Mouse (Mus musculus) neural tube, embryonic 15.5 days (tissue): ENCODE measurements around the gene Morn3. TPM values are rescaled to one million over a fixed set of nuclear protein-coding genes. Genes with fewer than 3 reads are reported as not detected.

Experiments
- ATAC-seq: fragments of 200-750 bp; cut with Nextera tagmentation; 2 replicates; pipeline ENCODE4 v1.8.0; 2017; ENCODE audit warnings: mild to moderate bottlenecking, moderate TSS enrichment, moderate library complexity; ENCODE audit not compliant: low FRiP score
- H3K27ac ChIP-seq: fragments of 300-500 bp; sonication (generic); replicated peaks from 2 replicates; pipeline ENCODE4 v1.5.1; 2015; ENCODE audit warnings: mild to moderate bottlenecking, inconsistent platforms
- H3K27me3 ChIP-seq: fragments of 300-500 bp; sonication (generic); replicated peaks from 2 replicates; pipeline ENCODE4 v1.6.1; 2015; ENCODE audit warnings: inconsistent platforms
- H3K36me3 ChIP-seq: fragments of 300-500 bp; sonication (generic); 2 replicates; pipeline ENCODE4 v1.6.1; 2015; ENCODE audit warnings: inconsistent platforms
- H3K4me1 ChIP-seq: fragments of 300-500 bp; sonication (generic); 2 replicates; pipeline ENCODE4 v1.6.1; 2015; ENCODE audit warnings: inconsistent platforms
- H3K4me2 ChIP-seq: fragments of 300-500 bp; sonication (generic); 2 replicates; pipeline ENCODE4 v1.6.1; 2015; ENCODE audit warnings: inconsistent platforms, mild to moderate bottlenecking, moderate library complexity
- H3K4me3 ChIP-seq: fragments of 300-500 bp; sonication (generic); replicated peaks from 2 replicates; pipeline ENCODE4 v1.5.1; 2015; ENCODE audit warnings: mild to moderate bottlenecking, inconsistent platforms
- H3K9ac ChIP-seq: fragments of 300-500 bp; sonication (generic); replicated peaks from 2 replicates; pipeline ENCODE4 v1.6.1; 2015; ENCODE audit warnings: mild to moderate bottlenecking, inconsistent platforms
- H3K9me3 ChIP-seq: fragments of 300-500 bp; sonication (generic); replicated peaks from 2 replicates; pipeline ENCODE4 v1.6.1; 2016; ENCODE audit warnings: inconsistent platforms
- WGBS: fragments of 180-500 bp; shearing (Covaris S2); methylation state at CpG from one replicate; pipeline ENCODE4 v1.1.7; 2015; ENCODE audit warnings: mixed read lengths; 5-methylcytosine and 5-hydroxymethylcytosine counted together
- polyA plus RNA-seq: library from polyadenylated mRNA; unstranded; fragments of >200 nt; fragmentation: Nextera tagmentation; extraction: Ambion mirVana; gene quantifications from 2 replicates; pipeline ENCODE4 v1.2.1, GENCODE M21; 2015

Gene Morn3
- polyA plus RNA-seq, 1 experiment from 2014 or later = 0.68 TPM

- H3K27ac ChIP-seq = no peak overlapping the region
- no peaks in the 10 kb centered on the region for H3K9me3 ChIP-seq
- ATAC-seq = no peak
- no peak overlapping the region for H3K4me3 ChIP-seq
- H3K36me3 ChIP-seq = no peaks in the 10 kb centered on the region
- peaks cover 10% of the 10 kb centered on the region; the same call in 1 of the 2 replicates for H3K4me1 ChIP-seq
- H3K4me2 ChIP-seq = no peak overlapping the region
- WGBS = 80% methylated on average over 4 of the region's 4 CpGs
- H3K9ac ChIP-seq = no peak overlapping the region
- no peaks in the 10 kb centered on the region for H3K27me3 ChIP-seq
These were observed 11.7 kb downstream of the Morn3 start for GRCm38 (mm10) chr5:123035089-123035488.

- no peaks in the 10 kb centered on the region for H3K27me3 ChIP-seq
- H3K9me3 ChIP-seq = no peaks in the 10 kb centered on the region
- no peak for ATAC-seq
- H3K4me3 ChIP-seq = no peak overlapping the region
- no peak overlapping the region for H3K4me2 ChIP-seq
- H3K36me3 ChIP-seq = peaks cover 10% of the 10 kb centered on the region
- WGBS = 80% methylated on average over 7 of the region's 7 CpGs
- H3K27ac ChIP-seq = no peak overlapping the region
- no peak overlapping the region for H3K9ac ChIP-seq
- H3K4me1 ChIP-seq = 0 out of 2 replicates have a peak, but pooled peaks cover under 1% of the 10 kb centered on the region
These were observed 13.1 kb downstream of the Morn3 start for GRCm38 (mm10) chr5:123033646-123034160.

- no peaks in the 10 kb centered on the region for H3K9me3 ChIP-seq
These were observed 15.5 kb downstream of the Morn3 start for GRCm38 (mm10) chr5:123031312-123031711.

GRCm38 (mm10) chr5:123029729-123030128 is 17.1 kb downstream of the Morn3 start:
- Histone ChIP-seq H3K4me3 (no peak overlapping the region), H3K36me3 (peaks cover 10% of the 10 kb centered on the region), H3K4me1 (peaks cover 7% of the 10 kb centered on the region), H3K9ac (no peak overlapping the region), H3K27ac (0 out of 2 replicates have a peak overlapping the region, but pooled peaks have one; percentile 3), H3K27me3 (no peaks in the 10 kb centered on the region), H3K4me2 (no peak overlapping the region), H3K9me3 (no peaks in the 10 kb centered on the region)
- no peak for ATAC-seq
- WGBS = 91% methylated on average over 7 of the region's 7 CpGs

More at GRCm38 (mm10) chr5:123031312-123031711, 15.5 kb downstream of the Morn3 start:
- Histone ChIP-seq H3K36me3 (peaks cover 10% of the 10 kb centered on the region), H3K27me3 (no peaks in the 10 kb centered on the region), H3K9ac (no peak overlapping the region), H3K4me2 (no peak overlapping the region), H3K4me1 (peaks cover 7% of the 10 kb centered on the region), H3K4me3 (no peak overlapping the region), H3K27ac (no peak overlapping the region)
- no peak for ATAC-seq
- 96% methylated on average over 3 of the region's 3 CpGs for WGBS

GRCm38 (mm10) chr5:123027436-123027835 is 19.4 kb downstream of the Morn3 start:
- Histone ChIP-seq H3K27me3 (no peaks in the 10 kb centered on the region), H3K4me3 (no peak overlapping the region), H3K27ac (no peak overlapping the region; the same call in 1 of the 2 replicates), H3K36me3 (peaks cover 10% of the 10 kb centered on the region), H3K9me3 (no peaks in the 10 kb centered on the region), H3K4me2 (no peak overlapping the region), H3K4me1 (peaks cover 7% of the 10 kb centered on the region), H3K9ac (no peak overlapping the region)
- 70% methylated on average over 6 of the region's 6 CpGs for WGBS
- ATAC-seq = no peak

GRCm38 (mm10) chr5:123026414-123026813 is 20.4 kb downstream of the Morn3 start:
- Histone ChIP-seq H3K4me1 (peaks cover 7% of the 10 kb centered on the region), H3K27me3 (no peaks in the 10 kb centered on the region), H3K36me3 (peaks cover 10% of the 10 kb centered on the region), H3K27ac (no peak overlapping the region), H3K4me2 (no peak overlapping the region), H3K9ac (no peak overlapping the region), H3K9me3 (no peaks in the 10 kb centered on the region), H3K4me3 (no peak overlapping the region)
- 68% methylated on average over 6 of the region's 6 CpGs for WGBS
- ATAC-seq = no peak

GRCm38 (mm10) chr5:123024965-123025573 is 21.7 kb downstream of the Morn3 start:
- Histone ChIP-seq H3K4me3 (no peak overlapping the region), H3K27ac (no peak overlapping the region), H3K4me1 (peaks cover 7% of the 10 kb centered on the region), H3K4me2 (no peak overlapping the region), H3K27me3 (no peaks in the 10 kb centered on the region), H3K36me3 (peaks cover 10% of the 10 kb centered on the region), H3K9me3 (no peaks in the 10 kb centered on the region), H3K9ac (no peak overlapping the region)
- 60% methylated on average over 9 of the region's 9 CpGs for WGBS
- no peak for ATAC-seq

- H3K4me3 ChIP-seq = no peak overlapping the region
- H3K27me3 ChIP-seq = no peaks in the 10 kb centered on the region
- WGBS = 95% methylated on average over 6 of the region's 6 CpGs
- no peak overlapping the region for H3K4me2 ChIP-seq
- no peak overlapping the region for H3K9ac ChIP-seq
- H3K36me3 ChIP-seq = peaks cover 3% of the 10 kb centered on the region
- H3K27ac ChIP-seq = no peak overlapping the region
- H3K4me1 ChIP-seq = peaks cover 14% of the 10 kb centered on the region
- no peak for ATAC-seq
- H3K9me3 ChIP-seq = no peaks in the 10 kb centered on the region
These were observed 22.5 kb downstream of the Morn3 start for GRCm38 (mm10) chr5:123024312-123024711.

- WGBS = 90% methylated on average over 6 of the region's 6 CpGs
- ATAC-seq = no peak
- no peak overlapping the region for H3K27ac ChIP-seq
- no peak overlapping the region for H3K4me3 ChIP-seq
- no peaks in the 10 kb centered on the region for H3K9me3 ChIP-seq
- H3K36me3 ChIP-seq = no peaks in the 10 kb centered on the region
- no peaks in the 10 kb centered on the region for H3K27me3 ChIP-seq
- H3K4me2 ChIP-seq = no peak overlapping the region
- H3K4me1 ChIP-seq = peaks cover 21% of the 10 kb centered on the region
- no peak overlapping the region for H3K9ac ChIP-seq
These were observed 23.8 kb downstream of the Morn3 start for GRCm38 (mm10) chr5:123023049-123023448.

- WGBS = 91% methylated on average over 7 of the region's 7 CpGs
- H3K27ac ChIP-seq = no peak overlapping the region
- no peak for ATAC-seq
These were observed 25.4 kb downstream of the Morn3 start for GRCm38 (mm10) chr5:123021438-123021837.

GRCm38 (mm10) chr5:123020426-123020825 is 26.4 kb downstream of the Morn3 start:
- no peaks in the 10 kb centered on the region for H3K27me3 ChIP-seq
- H3K36me3 ChIP-seq = no peaks in the 10 kb centered on the region
- no peak for ATAC-seq
- peaks cover 31% of the 10 kb centered on the region for H3K4me1 ChIP-seq
- no peak overlapping the region for H3K4me3 ChIP-seq
- no peak overlapping the region for H3K9ac ChIP-seq
- no peak overlapping the region for H3K4me2 ChIP-seq
- WGBS = 96% methylated on average over 5 of the region's 5 CpGs
- H3K27ac ChIP-seq = peak overlapping the region; percentile 66
- H3K9me3 ChIP-seq = no peaks in the 10 kb centered on the region

More at GRCm38 (mm10) chr5:123021438-123021837, 25.4 kb downstream of the Morn3 start:
- no peak overlapping the region for H3K4me3 ChIP-seq
- peaks cover 21% of the 10 kb centered on the region for H3K4me1 ChIP-seq
- no peaks in the 10 kb centered on the region for H3K9me3 ChIP-seq
- H3K27me3 ChIP-seq = no peaks in the 10 kb centered on the region
- no peak overlapping the region for H3K4me2 ChIP-seq
- no peak overlapping the region for H3K9ac ChIP-seq
- no peaks in the 10 kb centered on the region for H3K36me3 ChIP-seq

- Histone ChIP-seq H3K36me3 (no peaks in the 10 kb centered on the region), H3K4me2 (no peak overlapping the region), H3K9me3 (no peaks in the 10 kb centered on the region), H3K4me3 (no peak overlapping the region), H3K27ac (peak overlapping the region; percentile 66), H3K4me1 (peaks cover 33% of the 10 kb centered on the region), H3K9ac (no peak overlapping the region), H3K27me3 (no peaks in the 10 kb centered on the region)
- WGBS = 51% methylated on average over 10 of the region's 10 CpGs
- ATAC-seq = no peak
These were observed 27.3 kb downstream of the Morn3 start for GRCm38 (mm10) chr5:123019336-123020016.
